Mouse (Mus musculus): ENCODE measurements around the gene Cdk18. TPM values are rescaled to one million over a fixed set of nuclear protein-coding genes. Genes with fewer than 3 reads are reported as not detected.

Cdk18 gene
- total and polyA plus RNA-seq, 2 experiments: 4.7 to 33.2 TPM

DNA sequence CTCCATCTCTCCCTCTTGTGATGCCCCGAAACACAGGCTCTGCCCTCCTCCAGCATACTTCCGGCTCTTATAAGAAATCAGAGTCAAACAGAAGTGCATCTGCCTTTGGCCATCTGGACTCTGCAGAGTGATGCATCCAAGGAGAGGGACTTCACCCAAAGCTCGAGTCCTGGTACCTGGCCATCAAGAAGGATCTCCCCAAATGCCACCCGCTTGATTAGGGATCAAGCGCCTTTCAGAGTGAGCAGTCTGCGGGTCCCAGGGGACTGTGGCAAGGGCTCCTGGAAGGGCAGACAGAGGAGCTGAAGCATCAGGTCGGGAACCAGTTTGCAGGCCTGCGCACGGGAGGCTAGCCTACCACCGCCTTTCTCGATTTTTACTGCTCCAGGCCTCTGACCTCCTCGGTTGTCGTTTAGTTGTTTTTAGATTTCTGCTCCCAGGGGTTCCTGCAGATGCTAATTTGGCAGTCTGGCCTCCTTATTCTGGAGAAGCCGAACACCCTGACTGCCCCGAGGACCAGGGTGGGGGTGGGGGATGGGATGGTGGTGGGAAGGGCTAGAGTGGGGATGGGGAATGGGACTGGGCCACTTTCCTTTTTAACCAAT, 13.7 kb upstream of the Cdk18 start:
- TF ChIP-seq CTCF (IDR thresholded peaks at IDR 0.05; ENCODE audit: low read depth, low read length) (no peak), POLR2A (IDR thresholded peaks at IDR 0.05; ENCODE audit: extremely low read depth, insufficient read depth, low read length) (no peak)
- Histone ChIP-seq H3K4me1 (ENCODE audit: control insufficient read depth, insufficient read depth, low read length) (no peaks in the 10 kb centered on the region), H3K36me3 (ENCODE audit: control insufficient read depth, insufficient read depth, low read length) (no peaks in the 10 kb centered on the region), H3K79me2 (ENCODE audit: control insufficient read depth, insufficient read depth, low read length) (no peaks in the 10 kb centered on the region), H3K27me3 (ENCODE audit: control insufficient read depth, insufficient read depth, low read length) (no peaks in the 10 kb centered on the region), H3K27ac (replicated peaks; ENCODE audit: insufficient read depth, low read depth, low read length) (no peak overlapping the region), H3K9ac (ENCODE audit: low read depth, low read length) (no peak overlapping the region), H3K4me3 (ENCODE audit: insufficient read depth, low read depth, low read length) (no peak overlapping the region)
- DNase-seq (ENCODE audit: extremely low read depth, low read depth, low spot score): no peak
- 80% methylated on average over 15 of the region's 15 CpGs for WGBS

DNA sequence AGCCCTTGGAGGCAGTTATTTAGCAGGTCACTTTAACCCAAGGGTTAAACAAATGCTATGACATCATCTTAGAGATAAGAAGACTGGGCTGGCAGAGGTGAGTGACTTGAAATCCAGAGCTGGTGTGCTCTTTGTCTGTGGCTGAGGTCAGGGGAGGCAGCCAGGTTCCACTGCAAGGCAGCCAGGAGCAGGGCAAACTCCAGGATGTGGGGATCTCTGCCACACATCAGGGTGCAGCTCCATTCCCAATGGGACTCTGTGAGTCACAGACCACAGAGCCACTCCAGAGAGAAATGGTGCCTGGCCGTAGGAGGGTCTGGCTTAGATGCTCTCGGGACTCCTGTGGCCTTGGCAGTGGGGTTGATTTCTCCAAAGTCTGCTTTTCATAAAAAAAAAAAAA, 12.4 kb upstream of the Cdk18 start:
- DNase-seq (ENCODE audit: extremely low read depth, low read depth, low spot score): peak; percentile 90

DNA sequence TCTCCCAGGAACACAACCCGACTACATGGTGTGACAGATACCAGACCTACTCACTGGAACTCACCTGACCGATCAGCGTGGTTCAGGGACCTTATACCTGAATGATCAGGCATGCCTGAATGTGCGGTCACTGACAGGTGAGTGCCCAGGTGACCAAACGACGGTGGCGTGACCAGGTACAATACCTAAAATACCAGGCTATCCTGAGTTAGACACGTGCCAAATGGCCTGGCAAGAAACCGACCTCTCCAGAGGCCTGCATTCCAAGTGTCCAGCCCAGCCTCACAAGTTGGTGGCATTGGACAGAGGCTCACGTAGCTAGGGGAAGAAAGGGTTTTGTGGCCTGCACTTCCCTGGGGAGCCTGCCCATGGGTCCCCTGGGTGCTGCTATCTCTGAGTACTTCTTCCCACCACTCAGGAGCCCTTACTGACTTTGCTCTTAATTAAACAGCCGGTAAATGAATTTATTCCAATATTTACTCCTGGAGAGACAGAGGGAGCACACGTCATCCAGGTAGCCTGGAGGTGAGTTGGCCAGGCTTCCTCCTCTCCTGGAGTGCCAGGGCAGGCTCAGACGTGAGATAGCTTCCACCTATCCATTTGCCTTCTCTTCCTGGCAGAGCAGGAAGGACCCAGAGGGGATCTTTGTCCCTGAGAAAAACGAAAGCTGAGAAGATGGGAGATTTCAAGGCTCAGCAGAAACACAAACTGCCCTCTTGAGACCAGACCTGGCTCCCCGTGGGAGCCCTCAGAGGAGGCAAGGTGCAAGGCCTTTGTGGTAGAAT, 11.5 kb upstream of the Cdk18 start:
- DNase-seq (ENCODE audit: extremely low read depth, low read depth, low spot score): no peak
- Histone ChIP-seq H3K9ac (ENCODE audit: low read depth, low read length) (no peak overlapping the region), H3K79me2 (ENCODE audit: control insufficient read depth, insufficient read depth, low read length) (no peaks in the 10 kb centered on the region), H3K27me3 (ENCODE audit: control insufficient read depth, insufficient read depth, low read length) (no peaks in the 10 kb centered on the region), H3K27ac (replicated peaks; ENCODE audit: insufficient read depth, low read depth, low read length) (no peak overlapping the region), H3K36me3 (ENCODE audit: control insufficient read depth, insufficient read depth, low read length) (no peaks in the 10 kb centered on the region), H3K4me1 (ENCODE audit: control insufficient read depth, insufficient read depth, low read length) (0 out of 2 replicates have a peak, but pooled peaks cover 2% of the 10 kb centered on the region), H3K4me3 (ENCODE audit: insufficient read depth, low read depth, low read length) (no peak overlapping the region)
- 70% methylated on average over 15 of the region's 15 CpGs for WGBS
- no peak for TF ChIP-seq POLR2A (IDR thresholded peaks at IDR 0.05; ENCODE audit: extremely low read depth, insufficient read depth, low read length)
- TF ChIP-seq CTCF (IDR thresholded peaks at IDR 0.05; ENCODE audit: low read depth, low read length): no peak

More for the DNA sequence above, 12.4 kb upstream of the Cdk18 start:
- H3K4me1 ChIP-seq (ENCODE audit: control insufficient read depth, insufficient read depth, low read length): no peaks in the 10 kb centered on the region
- no peaks in the 10 kb centered on the region for H3K79me2 ChIP-seq (ENCODE audit: control insufficient read depth, insufficient read depth, low read length)
- no peak overlapping the region for H3K9ac ChIP-seq (ENCODE audit: low read depth, low read length)
- 55% methylated on average over 2 of the region's 2 CpGs for WGBS
- no peak overlapping the region for H3K27ac ChIP-seq (replicated peaks; ENCODE audit: insufficient read depth, low read depth, low read length)
- H3K36me3 ChIP-seq (ENCODE audit: control insufficient read depth, insufficient read depth, low read length): no peaks in the 10 kb centered on the region
- no peak overlapping the region for H3K4me3 ChIP-seq (ENCODE audit: insufficient read depth, low read depth, low read length)
- TF ChIP-seq CTCF (IDR thresholded peaks at IDR 0.05; ENCODE audit: low read depth, low read length) (no peak), POLR2A (IDR thresholded peaks at IDR 0.05; ENCODE audit: extremely low read depth, insufficient read depth, low read length) (no peak)
- H3K27me3 ChIP-seq (ENCODE audit: control insufficient read depth, insufficient read depth, low read length): no peaks in the 10 kb centered on the region

DNA sequence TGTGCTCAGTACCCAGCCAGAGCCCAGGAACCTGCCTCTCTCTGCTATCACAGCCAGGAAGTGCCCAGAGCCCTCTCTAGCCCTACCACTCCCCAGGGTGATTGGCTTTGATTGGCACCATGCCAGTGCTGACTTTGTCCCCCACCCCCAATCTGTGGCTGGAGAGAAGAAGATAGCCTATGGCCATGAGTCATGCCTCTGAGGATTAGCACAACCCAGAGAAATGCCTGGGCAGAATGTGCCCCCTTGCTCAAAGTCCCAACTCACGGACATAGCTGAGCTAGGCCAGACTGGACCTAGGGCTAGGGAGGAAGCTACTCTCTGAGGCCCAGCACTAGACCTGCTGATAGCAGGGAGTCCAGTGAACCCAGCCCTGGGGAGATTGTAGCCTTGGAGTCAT, 10.7 kb upstream of the Cdk18 start:
- H3K27me3 ChIP-seq (ENCODE audit: control insufficient read depth, insufficient read depth, low read length): no peaks in the 10 kb centered on the region
- no peak overlapping the region for H3K9ac ChIP-seq (ENCODE audit: low read depth, low read length)
- 0 out of 2 replicates have a peak, but pooled peaks cover 2% of the 10 kb centered on the region for H3K4me1 ChIP-seq (ENCODE audit: control insufficient read depth, insufficient read depth, low read length)
- DNase-seq (ENCODE audit: extremely low read depth, low read depth, low spot score): no peak
- no peaks in the 10 kb centered on the region for H3K79me2 ChIP-seq (ENCODE audit: control insufficient read depth, insufficient read depth, low read length)
- no peak overlapping the region for H3K27ac ChIP-seq (replicated peaks; ENCODE audit: insufficient read depth, low read depth, low read length)
- WGBS: 23% methylated on average over 1 of the region's 1 CpGs
- TF ChIP-seq POLR2A (IDR thresholded peaks at IDR 0.05; ENCODE audit: extremely low read depth, insufficient read depth, low read length): no peak
- TF ChIP-seq CTCF (IDR thresholded peaks at IDR 0.05; ENCODE audit: low read depth, low read length): no peak
- no peak overlapping the region for H3K4me3 ChIP-seq (ENCODE audit: insufficient read depth, low read depth, low read length)
- no peaks in the 10 kb centered on the region for H3K36me3 ChIP-seq (ENCODE audit: control insufficient read depth, insufficient read depth, low read length)

DNA sequence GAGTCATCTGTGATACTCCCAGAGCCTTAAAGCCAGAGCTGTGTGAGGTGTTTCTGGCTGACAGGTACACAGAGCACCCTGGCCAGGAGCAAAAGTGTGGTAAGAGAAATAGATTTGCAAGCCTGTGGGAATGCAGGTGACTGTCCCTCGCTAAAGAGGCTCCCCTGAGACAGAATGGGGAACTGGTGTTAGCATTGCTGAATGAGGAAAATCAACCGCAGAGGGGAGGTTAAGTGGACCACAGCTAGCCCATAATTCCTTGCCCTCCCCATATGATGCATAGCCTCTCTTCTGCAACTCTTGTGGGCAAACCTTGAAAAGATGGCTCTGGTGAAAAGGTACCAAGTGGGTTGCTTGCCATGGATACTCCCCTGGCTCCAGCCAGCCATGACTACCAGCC, 9.9 kb upstream of the Cdk18 start:
- Histone ChIP-seq H3K36me3 (ENCODE audit: control insufficient read depth, insufficient read depth, low read length) (no peaks in the 10 kb centered on the region), H3K4me3 (ENCODE audit: insufficient read depth, low read depth, low read length) (no peak overlapping the region), H3K27ac (replicated peaks; ENCODE audit: insufficient read depth, low read depth, low read length) (no peak overlapping the region), H3K27me3 (ENCODE audit: control insufficient read depth, insufficient read depth, low read length) (no peaks in the 10 kb centered on the region), H3K9ac (ENCODE audit: low read depth, low read length) (no peak overlapping the region), H3K79me2 (ENCODE audit: control insufficient read depth, insufficient read depth, low read length) (no peaks in the 10 kb centered on the region), H3K4me1 (ENCODE audit: control insufficient read depth, insufficient read depth, low read length) (0 out of 2 replicates have a peak, but pooled peaks cover 2% of the 10 kb centered on the region)
- WGBS: 86% methylated on average over 2 of the region's 2 CpGs
- DNase-seq (ENCODE audit: extremely low read depth, low read depth, low spot score): no peak
- TF ChIP-seq POLR2A (IDR thresholded peaks at IDR 0.05; ENCODE audit: extremely low read depth, insufficient read depth, low read length): no peak
- TF ChIP-seq CTCF (IDR thresholded peaks at IDR 0.05; ENCODE audit: low read depth, low read length): no peak

Measured in liver, adult 2 months (tissue).